In the genomic region with DNA sequence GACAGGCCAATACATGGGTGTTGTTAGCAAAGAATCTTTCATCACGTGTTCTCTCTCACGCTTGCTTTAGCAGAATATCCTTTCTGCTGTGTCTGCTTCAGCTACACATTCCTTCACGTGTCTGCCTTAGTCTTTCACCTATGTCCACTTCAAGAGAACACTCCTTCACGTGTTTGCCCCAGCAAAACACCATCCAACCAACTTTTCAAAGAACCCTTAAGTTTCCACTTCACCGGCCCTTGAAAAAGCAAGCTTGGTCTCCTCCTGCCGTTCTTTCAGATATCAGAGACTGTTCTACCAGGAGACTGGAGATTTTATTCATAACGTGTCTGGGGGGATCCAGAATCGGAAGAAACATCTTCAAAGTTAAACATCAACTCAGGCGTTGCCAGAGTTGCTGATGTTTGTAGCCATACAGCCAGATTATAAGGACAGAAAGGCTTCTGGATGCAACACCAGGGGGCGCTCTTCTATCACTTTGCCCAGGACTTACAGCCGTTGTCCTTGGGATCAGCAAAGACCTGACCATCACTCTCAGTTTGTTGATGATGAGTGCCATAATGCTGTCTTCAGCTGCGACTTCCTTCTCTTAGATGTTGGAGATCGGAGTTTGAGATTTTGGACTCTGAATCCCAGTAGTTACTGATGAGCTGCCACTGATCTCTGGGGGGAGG, we compare ENCODE assay signal across 9 mouse cellular contexts. TPM values are rescaled to one million over a fixed set of nuclear protein-coding genes. Genes with fewer than 3 reads are reported as not detected.
DNase-seq lines count a peak whose midpoint lies in the region; ATAC-seq and TF ChIP-seq lines count a peak whose summit lies in the region.
"Had no signal": no experiment of that assay in that cellular context is flagged by ENCODE, and none has a peak within 500 bp of the region (broad histone marks: within the 10 kb centered on the region; RNA-seq: fewer than 3 reads in every experiment).

No protein-coding gene starts in this region.

- H3K9me3 ChIP-seq in heart, embryonic 12.5 days (replicated peaks), result no peaks in the 10 kb centered on the region
- no peaks in the 10 kb centered on the region for H3K9me3 ChIP-seq in midbrain, postnatal 0 days (ENCODE audit: low read length)
- H3K9me3 ChIP-seq: limb, embryonic 15.5 days had no signal

- H3K4me1 ChIP-seq in heart, embryonic 12.5 days (replicated peaks), result peaks cover 17% of the 10 kb centered on the region
- H3K4me1 ChIP-seq in midbrain, postnatal 0 days (ENCODE audit: insufficient read depth, low read length), result peaks cover 3% of the 10 kb centered on the region; the same call in 1 of the 2 replicates

- TF ChIP-seq CTCF in midbrain, postnatal 0 days (IDR thresholded peaks at IDR 0.05), result peak; percentile 75

- peaks cover 18% of the 10 kb centered on the region for H3K27me3 ChIP-seq in heart, embryonic 12.5 days (replicated peaks)
- H3K27me3 ChIP-seq in midbrain, postnatal 0 days (ENCODE audit: insufficient read depth, low read length), result 0 out of 2 replicates have a peak, but pooled peaks cover 4% of the 10 kb centered on the region

- WGBS in heart, embryonic 12.5 days, result 37% methylated on average over 13 of the region's 13 CpGs
- 37% methylated on average over 13 of the region's 13 CpGs for WGBS in midbrain, postnatal 0 days

- H3K4me3 ChIP-seq in heart, embryonic 12.5 days, result no peak overlapping the region
- H3K4me3 ChIP-seq in midbrain, postnatal 0 days (ENCODE audit: low read depth, low read length), result no peak overlapping the region
- H3K4me3 ChIP-seq: limb, embryonic 15.5 days had no signal

- no peak overlapping the region for H3K9ac ChIP-seq in heart, embryonic 12.5 days
- no peak overlapping the region for H3K9ac ChIP-seq in midbrain, postnatal 0 days (replicated peaks; ENCODE audit: low read length, poor library complexity, severe bottlenecking)
- H3K9ac ChIP-seq: limb, embryonic 15.5 days had no signal

- no peaks in the 10 kb centered on the region for H3K36me3 ChIP-seq in heart, embryonic 12.5 days
- H3K36me3 ChIP-seq in midbrain, postnatal 0 days (ENCODE audit: insufficient read depth, low read length), result no peaks in the 10 kb centered on the region
- H3K36me3 ChIP-seq: limb, embryonic 15.5 days had no signal

- H3K27ac ChIP-seq in heart, embryonic 12.5 days (ENCODE audit: poor library complexity, severe bottlenecking), result no peak overlapping the region
- H3K27ac ChIP-seq in midbrain, postnatal 0 days (ENCODE audit: low read depth, low read length), result no peak overlapping the region
- H3K27ac ChIP-seq: limb, embryonic 15.5 days had no signal

- DNase-seq in heart, adult 11 months, result peak; percentile 83
- DNase-seq in 3T3-L1 (ENCODE audit: low read depth, low spot score) (peak; percentile 86), R1 (ENCODE audit: low read depth, low spot score) (peak; percentile 82)
- DNase-seq in cerebellum, postnatal 36 days, result peak; percentile 60 to 61
- DNase-seq in kidney, postnatal 14 days, result peak; percentile 65
- peak; percentile 74 for DNase-seq in midbrain, postnatal 0 days (ENCODE audit: low spot score)
- DNase-seq in layer of hippocampus, postnatal 36 days, result no peak

- no peak for ATAC-seq in heart, embryonic 12.5 days (ENCODE audit: insufficient number of reproducible peaks, low FRiP score)
- ATAC-seq in midbrain, postnatal 0 days (ENCODE audit: low FRiP score), result no peak

- no peak overlapping the region for H3K4me2 ChIP-seq in heart, embryonic 12.5 days
- no peak overlapping the region for H3K4me2 ChIP-seq in midbrain, postnatal 0 days (ENCODE audit: low read depth, low read length, poor library complexity, severe bottlenecking)
- H3K4me2 ChIP-seq: limb, embryonic 15.5 days had no signal

RNA-seq across cellular contexts. Expression of gene Mrgbp, which starts 14.7 kb away (rescaled TPM):
- polyA plus RNA-seq in heart, embryonic 12.5 days (2016; fragmentation: Nextera tagmentation; extraction: Ambion mirVana), result 25.1 and 25.3 TPM in 2 replicates
- total RNA-seq in midbrain, postnatal 0 days (2014; rRNA removed), result 58.3 and 60.8 TPM in 2 replicates
- 34.4 and 36.5 TPM in 2 replicates for polyA plus RNA-seq in midbrain, postnatal 0 days (2015; fragmentation: Nextera tagmentation; extraction: Ambion mirVana)
- total RNA-seq in layer of hippocampus, postnatal 36 days (2021), result 10 to 100 TPM; 20.1 to 21.9 TPM

RNA-seq across cellular contexts. Expression of gene Ogfr, which starts 22.7 kb away (rescaled TPM):
- 58.0 and 62.1 TPM in 2 replicates for polyA plus RNA-seq in heart, embryonic 12.5 days (2016; fragmentation: Nextera tagmentation; extraction: Ambion mirVana)
- 121 and 126 TPM in 2 replicates for total RNA-seq in midbrain, postnatal 0 days (2014; rRNA removed)
- 82.1 and 82.4 TPM in 2 replicates for polyA plus RNA-seq in midbrain, postnatal 0 days (2015; fragmentation: Nextera tagmentation; extraction: Ambion mirVana)
- 10 to 100 TPM; 39.7 to 43.8 TPM for total RNA-seq in layer of hippocampus, postnatal 36 days (2021)

RNA-seq across cellular contexts. Expression of gene Col9a3, which starts 31.2 kb away (rescaled TPM):
- 34.0 and 36.8 TPM in 2 replicates for polyA plus RNA-seq in heart, embryonic 12.5 days (2016; fragmentation: Nextera tagmentation; extraction: Ambion mirVana)
- 19.9 and 47.6 TPM in 2 replicates for total RNA-seq in midbrain, postnatal 0 days (2014; rRNA removed)
- 29.6 and 29.8 TPM in 2 replicates for polyA plus RNA-seq in midbrain, postnatal 0 days (2015; fragmentation: Nextera tagmentation; extraction: Ambion mirVana)
- 10 to 100 TPM in 1 of 2 experiments, 1 to 10 TPM in 1; 9.3 to 13.9 TPM for total RNA-seq in layer of hippocampus, postnatal 36 days (2021)

Comparison
In these comparisons a context has a peak if more than half of its experiments do, and no peak if none do; other contexts are left out.
1. DNase-seq: peak in heart, adult 11 months (single experiment), 3T3-L1 (single experiment), R1 (single experiment), cerebellum, postnatal 36 days (2 of 2), kidney, postnatal 14 days (single experiment) and midbrain, postnatal 0 days (single experiment); none in layer of hippocampus, postnatal 36 days (0 of 2).